Mouse (Mus musculus) MEL (cell line): Measurements from ENCODE around the gene Ube2d3. TPM values are rescaled to one million over a fixed set of nuclear protein-coding genes. Genes with fewer than 3 reads are reported as not detected.

Experiments used
- DNase-seq: peaks from one replicate; pipeline ENCODE4 v3.0.0; 2011; ENCODE audit warnings: low read depth, low spot score
- H3K27ac ChIP-seq: 2 replicates; pipeline ENCODE4 v1.5.1; 2012; ENCODE audit warnings: low read depth, mild to moderate bottlenecking, control low read depth, low read length, moderate library complexity; ENCODE audit not compliant: control insufficient read depth
- H3K27me3 ChIP-seq, 2 experiments: fragments of 150-350 bp in 1 of 2; sonication (generic) in 1 of 2; 2 replicates each; pipeline ENCODE4 v1.6.1; 2012; ENCODE audit warnings: low read length in 2 of 2, mild to moderate bottlenecking in 2 of 2, improper control_type of control experiment in 1 of 2, moderate library complexity in 1 of 2; ENCODE audit not compliant: insufficient read depth in 2 of 2, control insufficient read depth in 1 of 2
- H3K36me3 ChIP-seq, 2 experiments: 2 replicates each; pipeline ENCODE4 v1.6.1; 2012 to 2014; ENCODE audit warnings: low read length in 2 of 2, improper control_type of control experiment in 1 of 2, inconsistent platforms in 1 of 2, mild to moderate bottlenecking in 1 of 2; ENCODE audit not compliant: insufficient read depth in 2 of 2, control insufficient read depth in 1 of 2
- H3K4me1 ChIP-seq, 2 experiments: fragments of 150-350 bp in 1 of 2; sonication (generic) in 1 of 2; 2 replicates each; pipeline ENCODE4 v1.6.1; 2012; ENCODE audit warnings: low read length in 2 of 2, improper control_type of control experiment in 1 of 2, mild to moderate bottlenecking in 1 of 2; ENCODE audit not compliant: insufficient read depth in 2 of 2, control insufficient read depth in 1 of 2
- H3K4me3 ChIP-seq, 2 experiments: fragments of 150-350 bp in 1 of 2; sonication (generic) in 1 of 2; 2 replicates each; pipeline ENCODE4 v1.5.1; 2012; ENCODE audit warnings: low read depth in 2 of 2, low read length in 2 of 2, mild to moderate bottlenecking in 2 of 2, moderate library complexity in 2 of 2, control low read depth in 1 of 2, improper control_type of control experiment in 1 of 2; ENCODE audit not compliant: control insufficient read depth in 1 of 2, insufficient read depth in 1 of 2
- H3K79me2 ChIP-seq: 2 replicates; pipeline ENCODE4 v1.6.1; 2012; ENCODE audit warnings: mild to moderate bottlenecking, low read length, moderate library complexity; ENCODE audit not compliant: control insufficient read depth, poor library complexity, insufficient read depth
- H3K9ac ChIP-seq: 2 replicates; pipeline ENCODE4 v1.6.1; 2012; ENCODE audit warnings: low read depth, mild to moderate bottlenecking, control low read depth, low read length, moderate library complexity; ENCODE audit not compliant: control insufficient read depth, poor library complexity, severe bottlenecking
- H3K9me3 ChIP-seq: fragments of 150-350 bp; sonication (generic); replicated peaks from 2 replicates; pipeline ENCODE4 v1.6.1; 2012; ENCODE audit warnings: mild to moderate bottlenecking, low read length, improper control_type of control experiment, moderate library complexity; ENCODE audit not compliant: insufficient read depth
- BHLHE40 ChIP-seq: IDR thresholded peaks from 2 replicates; pipeline ENCODE4 v1.6.1; 2012; ENCODE audit warnings: low read depth, mild to moderate bottlenecking, inconsistent platforms, low read length, improper control_type of control experiment, borderline replicate concordance
- CHD1 ChIP-seq: IDR thresholded peaks from 2 replicates; pipeline ENCODE4 v1.6.1; 2012; ENCODE audit warnings: low read depth, mild to moderate bottlenecking, inconsistent platforms, low read length, improper control_type of control experiment
- CTCF ChIP-seq, 3 experiments: IDR thresholded peaks in 2 of 3; conservative IDR thresholded peaks in 1 of 3; 2 replicates each; pipeline ENCODE4 v1.5.1; 2011 to 2012; ENCODE audit warnings: low read length in 3 of 3, low read depth in 2 of 3, mild to moderate bottlenecking in 2 of 3, improper control_type of control experiment in 1 of 3, inconsistent platforms in 1 of 3, mixed read lengths in 1 of 3, moderate library complexity in 1 of 3; ENCODE audit not compliant: control insufficient read depth in 1 of 3, insufficient read depth in 1 of 3, poor library complexity in 1 of 3, severe bottlenecking in 1 of 3
- ELF1 ChIP-seq: IDR thresholded peaks from 2 replicates; pipeline ENCODE4 v1.6.1; 2014; ENCODE audit warnings: low read depth, mild to moderate bottlenecking, inconsistent platforms, low read length, improper control_type of control experiment, moderate library complexity
- EP300 ChIP-seq, 2 experiments: IDR thresholded peaks; 2 replicates each; pipeline ENCODE4 v1.6.1; 2011; ENCODE audit warnings: improper control_type of control experiment in 2 of 2, low read length in 2 of 2, low read depth in 1 of 2, mild to moderate bottlenecking in 1 of 2
- ETS1 ChIP-seq: IDR thresholded peaks from 2 replicates; pipeline ENCODE4 v1.6.1; 2012; ENCODE audit warnings: low read depth, mild to moderate bottlenecking, inconsistent platforms, low read length, improper control_type of control experiment, moderate library complexity
- GATA1 ChIP-seq: IDR thresholded peaks from 2 replicates; pipeline ENCODE4 v1.6.1; 2011; ENCODE audit warnings: low read depth, low read length, improper control_type of control experiment
- HCFC1 ChIP-seq: IDR thresholded peaks from 2 replicates; pipeline ENCODE4 v1.6.1; 2012; ENCODE audit warnings: low read depth, mild to moderate bottlenecking, inconsistent platforms, low read length, improper control_type of control experiment, moderate library complexity
- JUND ChIP-seq: IDR thresholded peaks from 2 replicates; pipeline ENCODE4 v1.6.1; 2011; ENCODE audit warnings: low read depth, mild to moderate bottlenecking, improper control_type of control experiment, low read length
- KAT2A ChIP-seq: conservative IDR thresholded peaks from 2 replicates; pipeline ENCODE4 v1.6.1; 2012; ENCODE audit warnings: low read depth, low read length, improper control_type of control experiment, inconsistent platforms
- MAFK ChIP-seq: IDR thresholded peaks from 2 replicates; pipeline ENCODE4 v1.6.1; 2011; ENCODE audit warnings: low read depth, mild to moderate bottlenecking, low read length, improper control_type of control experiment, borderline replicate concordance
- MAZ ChIP-seq: IDR thresholded peaks from 2 replicates; pipeline ENCODE4 v1.6.1; 2012; ENCODE audit warnings: low read depth, mild to moderate bottlenecking, inconsistent platforms, low read length, improper control_type of control experiment
- MYB ChIP-seq: IDR thresholded peaks from 2 replicates; pipeline ENCODE4 v1.6.1; 2011; ENCODE audit warnings: mild to moderate bottlenecking, low read depth, low read length, improper control_type of control experiment
- MYC ChIP-seq: IDR thresholded peaks from 2 replicates; pipeline ENCODE4 v1.6.1; 2011; ENCODE audit warnings: low read depth, mild to moderate bottlenecking, low read length, improper control_type of control experiment, moderate library complexity
- POLR2A ChIP-seq, 2 experiments: IDR thresholded peaks; 2 replicates each; pipeline ENCODE4 v1.6.1; 2011 to 2012; ENCODE audit warnings: low read length in 2 of 2, mild to moderate bottlenecking in 2 of 2, control low read depth in 1 of 2, improper control_type of control experiment in 1 of 2, low read depth in 1 of 2, moderate library complexity in 1 of 2; ENCODE audit not compliant: control insufficient read depth in 1 of 2, insufficient read depth in 1 of 2, poor library complexity in 1 of 2
- POLR2AphosphoS2 ChIP-seq: IDR thresholded peaks from 2 replicates; pipeline ENCODE4 v1.6.1; 2011; ENCODE audit warnings: low read length, improper control_type of control experiment
- SIN3A ChIP-seq: IDR thresholded peaks from 2 replicates; pipeline ENCODE4 v1.6.1; 2012; ENCODE audit warnings: low read length, improper control_type of control experiment, inconsistent platforms
- SMC3 ChIP-seq: IDR thresholded peaks from 2 replicates; pipeline ENCODE4 v1.6.1; 2011; ENCODE audit warnings: low read depth, low read length, improper control_type of control experiment
- TAL1 ChIP-seq: IDR thresholded peaks from 2 replicates; pipeline ENCODE4 v1.6.1; 2012; ENCODE audit warnings: mild to moderate bottlenecking, inconsistent platforms, low read length, moderate library complexity, mixed read lengths
- TCF12 ChIP-seq: IDR thresholded peaks from 2 replicates; pipeline ENCODE4 v1.6.1; 2014; ENCODE audit warnings: low read depth, mild to moderate bottlenecking, inconsistent platforms, low read length, improper control_type of control experiment, moderate library complexity
- UBTF ChIP-seq: IDR thresholded peaks from 2 replicates; pipeline ENCODE4 v1.6.1; 2012; ENCODE audit warnings: low read depth, mild to moderate bottlenecking, inconsistent platforms, low read length, improper control_type of control experiment, moderate library complexity, borderline replicate concordance; ENCODE audit not compliant: insufficient read depth
- USF2 ChIP-seq, 2 experiments: IDR thresholded peaks; 2 replicates each; pipeline ENCODE4 v1.6.1; 2011 to 2012; ENCODE audit warnings: improper control_type of control experiment in 2 of 2, low read length in 2 of 2, borderline replicate concordance in 1 of 2, inconsistent platforms in 1 of 2, low read depth in 1 of 2, mild to moderate bottlenecking in 1 of 2; ENCODE audit not compliant: insufficient read depth in 1 of 2
- ZC3H11A ChIP-seq: IDR thresholded peaks from 2 replicates; pipeline ENCODE4 v1.6.1; 2012; ENCODE audit warnings: low read depth, mild to moderate bottlenecking, inconsistent platforms, low read length, improper control_type of control experiment
- ZNF384 ChIP-seq: IDR thresholded peaks from 2 replicates; pipeline ENCODE4 v1.6.1; 2012; ENCODE audit warnings: low read depth, mild to moderate bottlenecking, inconsistent platforms, low read length, improper control_type of control experiment
- polyA plus RNA-seq, 2 experiments: library from polyadenylated mRNA; stranded (reverse) in 1 of 2; unstranded in 1 of 2; fragments of >175 nt in 1 of 2; fragments of >200 nt in 1 of 2; gene quantifications; 2 replicates each; pipeline versions ENCODE4 v1.2.1 to v1.2.4; 2012; ENCODE audit warnings: low replicate concordance in 2 of 2, low read depth in 1 of 2; ENCODE audit not compliant: insufficient read length in 2 of 2, insufficient read depth in 1 of 2, missing spikeins in 1 of 2
- total RNA-seq: library from RNA; depleted of rRNA; stranded (reverse); fragments of 300-350 nt; gene quantifications from 2 replicates; pipeline ENCODE4 v1.2.3, GENCODE M21; 2012

Ube2d3 gene
- total and polyA plus RNA-seq, 3 experiments = 40.9 to 432 (median 340) TPM

DNA sequence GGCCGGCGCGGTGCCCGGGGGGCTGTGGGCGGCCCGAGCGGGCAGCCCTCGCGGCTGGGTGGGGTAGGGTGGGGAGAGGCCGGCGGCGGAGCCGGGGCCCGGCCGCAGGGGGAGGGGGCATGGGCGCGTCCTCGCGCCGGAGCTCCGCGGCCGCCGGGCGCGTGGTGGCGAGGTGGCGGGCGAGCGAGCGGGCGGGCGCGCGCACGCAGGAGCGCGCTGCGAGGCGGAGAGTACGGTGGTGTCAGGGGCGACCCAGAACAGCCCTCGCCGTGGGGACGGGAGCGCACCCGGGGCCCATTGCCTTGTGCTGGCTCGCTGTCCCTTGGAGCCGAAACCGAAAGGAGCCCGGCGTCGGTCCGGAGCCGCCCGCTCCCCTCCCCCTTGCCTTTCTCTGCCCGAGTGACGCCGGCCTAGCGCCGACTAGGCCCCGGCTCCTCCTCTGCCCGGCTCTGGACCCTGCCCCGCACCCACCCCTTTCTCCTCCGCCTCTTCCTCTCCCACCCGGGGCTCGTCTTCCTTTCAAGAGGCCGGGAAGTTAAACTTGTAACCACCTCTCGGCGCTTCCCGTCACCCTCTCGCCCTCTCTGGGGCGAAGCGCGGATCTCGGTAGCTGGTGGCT, 1.1 kb downstream of the Ube2d3 start:
- Histone ChIP-seq H3K9me3 (no peaks in the 10 kb centered on the region), H3K27ac (peak overlapping the region; percentile 99), H3K9ac (peak overlapping the region; percentile 94), H3K4me3 (peak overlapping the region; percentile 83 to 90), H3K4me1 (peaks cover 12 to 17% of the 10 kb centered on the region in 2 experiments; a peak in 3 of 4 replicates), H3K36me3 (peaks cover 25 to 33% of the 10 kb centered on the region in 2 experiments), H3K79me2 (peaks cover 42% of the 10 kb centered on the region), H3K27me3 (no peaks in the 10 kb centered on the region)
- DNase-seq = peak; percentile 87
- 0 out of 6 replicates have a peak, but pooled peaks of 1 of the 3 experiments have one; percentile 10 for TF ChIP-seq CTCF (IDR thresholded peaks at IDR 0.05 in 2 of 3, conservative IDR thresholded peaks at IDR 0.05 in 1 of 3; ENCODE audit: control insufficient read depth in 1 of 3, insufficient read depth in 1 of 3, low read depth in 2 of 3, low read length in 3 of 3, poor library complexity in 1 of 3, severe bottlenecking in 1 of 3)
- TF ChIP-seq UBTF = 0 out of 2 replicates have a peak, but pooled peaks have one; percentile 28
- TF ChIP-seq GATA1 = no peak
- TF ChIP-seq HCFC1 = peak; percentile 68; the same call in 1 of the 2 replicates
- TF ChIP-seq EP300 (IDR thresholded peaks at IDR 0.05; ENCODE audit: low read depth in 1 of 2, low read length in 2 of 2) = no peak
- no peak for TF ChIP-seq ZC3H11A
- TF ChIP-seq ELF1 = 0 out of 2 replicates have a peak, but pooled peaks have one; percentile 49
- TF ChIP-seq POLR2A (IDR thresholded peaks at IDR 0.05; ENCODE audit: control insufficient read depth in 1 of 2, insufficient read depth in 1 of 2, low read depth in 1 of 2, low read length in 2 of 2, poor library complexity in 1 of 2) = no peak; a peak in 2 of 4 replicates

- no peak for TF ChIP-seq ZNF384
- TF ChIP-seq CHD1 = 0 out of 2 replicates have a peak, but pooled peaks have one; percentile 25
- peak overlapping the region; percentile 83 to 90 for H3K4me3 ChIP-seq
- H3K36me3 ChIP-seq = peaks cover 28 to 39% of the 10 kb centered on the region in 2 experiments
These were observed 1.7 kb downstream of the Ube2d3 start for GRCm38 (mm10) chr3:135439651-135440050.

DNA sequence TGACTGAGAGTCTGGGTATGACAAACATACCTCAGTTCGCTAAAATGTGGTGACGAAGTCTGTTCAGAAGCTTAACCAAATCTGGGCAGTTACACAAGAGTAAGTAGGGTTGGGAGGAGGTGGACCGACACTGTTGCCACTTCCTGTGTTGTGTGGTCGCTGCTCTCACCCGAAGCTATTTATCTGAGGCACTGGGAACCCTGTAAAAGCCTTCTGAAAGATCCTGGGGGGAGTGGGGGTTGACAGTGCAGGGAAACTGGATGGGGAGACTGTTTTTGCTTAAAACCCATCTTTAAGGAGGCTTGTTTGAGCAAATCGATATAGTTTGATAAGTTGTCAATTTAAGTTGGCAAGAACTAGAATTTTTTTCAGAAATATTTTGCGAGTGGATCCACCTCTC, 2.3 kb downstream of the Ube2d3 start:
- Histone ChIP-seq H3K27me3 (no peaks in the 10 kb centered on the region), H3K79me2 (peaks cover 48% of the 10 kb centered on the region), H3K4me3 (peak overlapping the region; percentile 83 to 90), H3K36me3 (peaks cover 32 to 43% of the 10 kb centered on the region in 2 experiments), H3K9ac (peak overlapping the region; percentile 94), H3K27ac (peak overlapping the region; percentile 84), H3K9me3 (no peaks in the 10 kb centered on the region), H3K4me1 (peaks cover 12 to 27% of the 10 kb centered on the region in 2 experiments; a peak in 3 of 4 replicates)
- DNase-seq = peak; percentile 83
- TF ChIP-seq CHD1 = peak; percentile 97
- no peak for TF ChIP-seq USF2 (IDR thresholded peaks at IDR 0.05; ENCODE audit: borderline replicate concordance in 1 of 2, insufficient read depth in 1 of 2, low read depth in 1 of 2, low read length in 2 of 2)
- TF ChIP-seq JUND = no peak
- TF ChIP-seq UBTF = no peak
- TF ChIP-seq TAL1 = no peak
- no peak for TF ChIP-seq MAFK
- TF ChIP-seq KAT2A = no peak
- TF ChIP-seq SIN3A = peak; percentile 72
- peak; percentile 58; the same call in 1 of the 2 replicates for TF ChIP-seq ELF1
- no peak for TF ChIP-seq MYB
- TF ChIP-seq MYC = no peak
- no peak for TF ChIP-seq MAZ
- TF ChIP-seq ETS1 = peak; percentile 17; the same call in 1 of the 2 replicates
- TF ChIP-seq BHLHE40 = no peak
- TF ChIP-seq SMC3 = no peak
- no peak for TF ChIP-seq ZNF384
- TF ChIP-seq HCFC1 = peak; percentile 68
- TF ChIP-seq TCF12 = no peak
- no peak for TF ChIP-seq POLR2AphosphoS2

More at GRCm38 (mm10) chr3:135439651-135440050, 1.7 kb downstream of the Ube2d3 start:
- H3K27ac ChIP-seq = peak overlapping the region; percentile 84
- H3K79me2 ChIP-seq = peaks cover 44% of the 10 kb centered on the region
- no peaks in the 10 kb centered on the region for H3K27me3 ChIP-seq
- peak overlapping the region; percentile 94 for H3K9ac ChIP-seq
- H3K9me3 ChIP-seq = no peaks in the 10 kb centered on the region
- peaks cover 12 to 23% of the 10 kb centered on the region in 2 experiments; a peak in 3 of 4 replicates for H3K4me1 ChIP-seq
- no peak for DNase-seq
